ENCODE assay signal across 8 mouse cellular contexts in the genomic region with DNA sequence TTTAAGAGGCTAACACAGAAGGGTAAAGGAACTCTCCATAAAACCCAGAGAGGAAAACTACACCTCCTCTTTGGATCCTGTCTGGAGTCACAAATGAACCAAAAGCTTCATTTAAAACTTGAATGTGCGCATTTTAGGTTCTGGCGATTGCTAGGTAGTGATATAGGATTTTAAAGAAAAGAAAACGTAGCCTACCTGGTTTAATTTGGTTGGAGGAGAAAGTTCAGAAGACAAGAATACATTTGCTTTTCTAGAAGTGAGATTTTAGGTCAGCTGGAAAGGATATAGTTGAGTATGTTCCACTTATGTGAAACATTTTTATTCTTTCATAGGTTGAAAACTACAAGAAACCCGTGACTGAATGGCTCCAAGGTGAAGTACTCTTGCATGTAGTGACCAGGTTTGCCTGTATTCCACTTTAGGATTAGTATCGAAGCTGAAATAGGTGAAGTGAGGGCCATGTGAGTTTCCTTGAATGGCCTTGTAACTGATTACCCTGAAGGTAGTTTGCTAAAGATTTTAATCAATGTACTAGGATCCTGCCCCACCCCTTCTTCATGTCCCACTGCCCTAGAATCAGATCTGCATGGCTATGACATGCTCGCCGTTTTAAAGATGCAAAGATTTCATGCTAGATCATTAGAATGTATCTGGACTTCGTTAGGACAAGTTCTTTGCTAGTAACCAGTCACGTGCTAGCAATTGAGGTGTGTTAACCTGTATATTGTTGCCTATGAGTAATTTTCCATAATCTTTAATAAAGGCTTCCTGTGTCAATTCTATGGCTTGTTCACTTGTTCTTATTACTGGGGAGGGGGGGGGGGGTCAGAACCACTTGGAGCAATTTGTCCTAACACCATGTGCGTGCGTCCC. TPM values are rescaled to one million over a fixed set of nuclear protein-coding genes. Genes with fewer than 3 reads are reported as not detected.
DNase-seq lines count a peak whose midpoint lies in the region; ATAC-seq and TF ChIP-seq lines count a peak whose summit lies in the region.

No protein-coding gene starts in this region.

- TF ChIP-seq POLR2A in heart, adult 2 months (IDR thresholded peaks at IDR 0.05; ENCODE audit: insufficient read depth, low read depth, low read length), result no peak

- intact Hi-C loops in heart, adult 2 months (cut with DNase I), result loop anchor here (2.0 to 5.0 kb wide), 4 partner anchors 101 to 241 kb away; no protein-coding TSS in a partner anchor

- no peaks in the 10 kb centered on the region for H3K9me3 ChIP-seq in forebrain, embryonic 12.5 days
- H3K9me3 ChIP-seq in liver, embryonic 14.5 days (ENCODE audit: control insufficient read depth, low read length), result no peaks in the 10 kb centered on the region

- DNase-seq in heart, adult 2 months, result no peak
- no peak for DNase-seq in heart, postnatal 4 days
- DNase-seq in A20 (ENCODE audit: low read depth, low spot score), result peak; percentile 27
- no peak for DNase-seq in liver, embryonic 14.5 days (ENCODE audit: low read depth in 3 of 3, low spot score in 3 of 3)
- no peak for DNase-seq in layer of hippocampus, adult 9-10 months (ENCODE audit: low spot score)
- DNase-seq in right cerebral cortex, postnatal 4 days, result no peak

- H3K79me2 ChIP-seq in heart, adult 2 months (replicated peaks; ENCODE audit: control insufficient read depth, insufficient read depth, low read length), result no peaks in the 10 kb centered on the region

- peak overlapping the region; percentile 100; the same call in 1 of the 2 replicates for H3K9ac ChIP-seq in heart, adult 2 months (ENCODE audit: low read depth, low read length)
- peak overlapping the region; percentile 96 for H3K9ac ChIP-seq in forebrain, embryonic 12.5 days
- peak overlapping the region; percentile 94 for H3K9ac ChIP-seq in liver, embryonic 14.5 days (replicated peaks)

- no peaks in the 10 kb centered on the region for H3K27me3 ChIP-seq in heart, adult 2 months (ENCODE audit: control insufficient read depth, insufficient read depth, low read length)
- H3K27me3 ChIP-seq in forebrain, embryonic 12.5 days, result no peaks in the 10 kb centered on the region
- H3K27me3 ChIP-seq in liver, embryonic 14.5 days (ENCODE audit: control insufficient read depth, insufficient read depth, low read length), result no peaks in the 10 kb centered on the region

- no peak for TF ChIP-seq CTCF in heart, adult 2 months (IDR thresholded peaks at IDR 0.05)
- no peak for TF ChIP-seq CTCF in liver, embryonic 14.5 days (IDR thresholded peaks at IDR 0.05; ENCODE audit: low read depth)

- H3K36me3 ChIP-seq in heart, adult 2 months (ENCODE audit: control insufficient read depth, insufficient read depth, low read length), result peaks cover 17% of the 10 kb centered on the region
- peaks cover 37% of the 10 kb centered on the region for H3K36me3 ChIP-seq in forebrain, embryonic 12.5 days (replicated peaks)
- H3K36me3 ChIP-seq in liver, embryonic 14.5 days (replicated peaks; ENCODE audit: control insufficient read depth, insufficient read depth, low read depth), result peaks cover 5% of the 10 kb centered on the region

- peak overlapping the region; percentile 95 for H3K27ac ChIP-seq in heart, adult 2 months
- peak overlapping the region; percentile 82 for H3K27ac ChIP-seq in forebrain, embryonic 12.5 days
- H3K27ac ChIP-seq in liver, embryonic 14.5 days, result peak overlapping the region; percentile 36

- no peak for TF ChIP-seq EP300 in heart, adult 2 months (IDR thresholded peaks at IDR 0.05; ENCODE audit: insufficient read depth, low read depth, low read length)
- TF ChIP-seq EP300 in liver, embryonic 14.5 days (IDR thresholded peaks at IDR 0.05; ENCODE audit: low read depth), result no peak

- H3K4me3 ChIP-seq in heart, adult 2 months, result peak overlapping the region; percentile 93
- H3K4me3 ChIP-seq in forebrain, embryonic 12.5 days (replicated peaks), result peak overlapping the region; percentile 91
- H3K4me3 ChIP-seq in liver, embryonic 14.5 days (ENCODE audit: insufficient read depth in 1 of 2, low read depth in 2 of 2, low read length in 2 of 2), result peak overlapping the region; percentile 85

- WGBS in heart, adult 2 months, result 27% methylated on average over 11 of the region's 11 CpGs
- 32% methylated on average over 11 of the region's 11 CpGs for WGBS in forebrain, embryonic 12.5 days
- WGBS in liver, embryonic 14.5 days (ENCODE audit: insufficient replicate concordance), result 13% methylated on average over 11 of the region's 11 CpGs

- no peak for ATAC-seq in forebrain, embryonic 12.5 days (ENCODE audit: low FRiP score)
- no peak for ATAC-seq in liver, embryonic 14.5 days (ENCODE audit: insufficient read depth)
- ATAC-seq in frontal cortex, adult (ENCODE audit: low TSS enrichment), result no peak

- H3K4me2 ChIP-seq in forebrain, embryonic 12.5 days, result peak overlapping the region; percentile 77
- peak overlapping the region; percentile 91 for H3K4me2 ChIP-seq in liver, embryonic 14.5 days (ENCODE audit: low read depth)

- peaks cover 2% of the 10 kb centered on the region; the same call in 1 of the 2 replicates for H3K4me1 ChIP-seq in heart, adult 2 months (ENCODE audit: control insufficient read depth, insufficient read depth, low read length)
- H3K4me1 ChIP-seq in forebrain, embryonic 12.5 days, result peaks cover 15% of the 10 kb centered on the region
- H3K4me1 ChIP-seq in liver, embryonic 14.5 days (replicated peaks; ENCODE audit: control insufficient read depth in 2 of 2, insufficient read depth in 2 of 2, low read length in 1 of 2), result peaks cover 0 to 10% of the 10 kb centered on the region in 2 experiments

RNA-seq across cellular contexts. Expression of gene Usp46, which starts 25.6 kb away (rescaled TPM):
- total RNA-seq in heart, adult 2 months (2021), result 10 to 100 TPM; 35.8 to 37.1 TPM
- 6.4 and 15.8 TPM in 2 replicates for polyA plus RNA-seq in heart, adult 2 months (2012; rRNA removed)
- total RNA-seq in heart, postnatal 4 days (2021), result 10 to 100 TPM; 60.5 to 66.8 TPM
- 34.1 and 37.0 TPM in 2 replicates for polyA plus RNA-seq in forebrain, embryonic 12.5 days (2016; fragmentation: Nextera tagmentation; extraction: Ambion mirVana)
- 9.7 and 14.6 TPM in 2 replicates for polyA plus RNA-seq in liver, embryonic 14.5 days (2012; rRNA removed)
- polyA plus RNA-seq in liver, embryonic 14.5 days (2014; fragmentation: Nextera tagmentation; extraction: Ambion mirVana), result 23.8 and 27.9 TPM in 2 replicates

Comparison
In these comparisons a context has a peak if more than half of its experiments do, and no peak if none do; other contexts are left out.
1. H3K27ac ChIP-seq: peak in every context shown above with its lines; median percentile 95 in heart, adult 2 months; 82 in forebrain, embryonic 12.5 days; 36 in liver, embryonic 14.5 days.